Mouse (Mus musculus) forebrain, embryonic 11.5 days (tissue): ENCODE measurements at regions not wholly inside any gene's neighbourhood (a gene's known extent, or its start where the extent isn't known, plus 50 kb on each side); places are given as distances from the start of the nearest gene placed in this dataset.
A peak's percentile ranks its signal among the peaks of the same experiment; 100 is the strongest.

ENCODE experiments used
- ATAC-seq: fragments of 200-750 bp; cut with Nextera tagmentation; replicated peaks from 2 replicates; pipeline ENCODE4 v1.8.0; 2017; ENCODE audit warnings: moderate TSS enrichment; ENCODE audit not compliant: low FRiP score
- DNase-seq: peaks from one replicate; pipeline ENCODE4 v3.0.0-alpha.2; 2017; ENCODE audit warnings: low spot score
- H3K27ac ChIP-seq: fragments of 300-500 bp; sonication (generic); 2 replicates; pipeline ENCODE4 v1.5.1; 2014; ENCODE audit warnings: low read depth, low read length
- H3K27me3 ChIP-seq: fragments of 300-500 bp; sonication (generic); 2 replicates; pipeline ENCODE4 v1.6.1; 2014; ENCODE audit warnings: mild to moderate bottlenecking, low read length, mixed read lengths; ENCODE audit not compliant: control insufficient read depth, insufficient read depth
- H3K36me3 ChIP-seq: fragments of 300-500 bp; sonication (generic); 2 replicates; pipeline ENCODE4 v1.6.1; 2014; ENCODE audit warnings: mild to moderate bottlenecking, low read length, moderate library complexity, mixed read lengths; ENCODE audit not compliant: control insufficient read depth, insufficient read depth
- H3K4me1 ChIP-seq: fragments of 300-500 bp; sonication (generic); replicated peaks from 2 replicates; pipeline ENCODE4 v1.6.1; 2014; ENCODE audit warnings: low read length, mixed read lengths; ENCODE audit not compliant: control insufficient read depth, insufficient read depth
- H3K4me2 ChIP-seq: fragments of 300-500 bp; sonication (generic); 2 replicates; pipeline ENCODE4 v1.6.1; 2014; ENCODE audit warnings: low read depth, mild to moderate bottlenecking, low read length, moderate library complexity, mixed read lengths; ENCODE audit not compliant: severe bottlenecking
- H3K4me3 ChIP-seq: fragments of 300-500 bp; sonication (generic); 2 replicates; pipeline ENCODE4 v1.5.1; 2014; ENCODE audit warnings: low read depth, low read length
- H3K9ac ChIP-seq: fragments of 300-500 bp; sonication (generic); 2 replicates; pipeline ENCODE4 v1.6.1; 2014; ENCODE audit warnings: low read length
- H3K9me3 ChIP-seq: fragments of 300-500 bp; sonication (generic); 2 replicates; pipeline ENCODE4 v1.6.1; 2016; ENCODE audit warnings: low read length, mixed read lengths; ENCODE audit not compliant: control insufficient read depth
- WGBS: fragments of 180-500 bp; shearing (Covaris S2); extraction: QIAGEN DNeasy Blood & Tissue Kit; methylation state at CpG from one replicate; pipeline ENCODE4 v1.1.7; 2014; 5-methylcytosine and 5-hydroxymethylcytosine counted together

- H3K4me1 ChIP-seq, result no peaks in the 10 kb centered on the region
- DNase-seq (no peak), ATAC-seq (no peak)
- WGBS, result 53% methylated on average over 9 of the region's 9 CpGs
- no peaks in the 10 kb centered on the region for H3K36me3 ChIP-seq
- no peak overlapping the region for H3K27ac ChIP-seq
- H3K4me2 ChIP-seq, result no peak overlapping the region
- H3K4me3 ChIP-seq, result no peak overlapping the region
- H3K9me3 ChIP-seq, result no peaks in the 10 kb centered on the region
- no peak overlapping the region for H3K9ac ChIP-seq
- H3K27me3 ChIP-seq, result no peaks in the 10 kb centered on the region
Measured at GRCm38 (mm10) chr9:47286930-47287722, 242.8 kb upstream of the Cadm1 start.

- no peak overlapping the region for H3K9ac ChIP-seq
- no peak overlapping the region for H3K4me3 ChIP-seq
- no peaks in the 10 kb centered on the region for H3K9me3 ChIP-seq
- DNase-seq, result no peak
- no peaks in the 10 kb centered on the region for H3K27me3 ChIP-seq
- WGBS, result 50% methylated on average over 7 of the region's 7 CpGs
- H3K36me3 ChIP-seq, result no peaks in the 10 kb centered on the region
- no peak for ATAC-seq
- H3K4me1 ChIP-seq, result no peaks in the 10 kb centered on the region
- no peak overlapping the region for H3K27ac ChIP-seq
- H3K4me2 ChIP-seq, result no peak overlapping the region
Measured at GRCm38 (mm10) chr9:47288587-47289199, 241.3 kb upstream of the Cadm1 start.

- WGBS, result 86% methylated on average over 1 of the region's 1 CpGs
- H3K36me3 ChIP-seq, result no peaks in the 10 kb centered on the region
Measured at GRCm38 (mm10) chr9:47300633-47301032, 229.3 kb upstream of the Cadm1 start.

GRCm38 (mm10) chr9:47307125-47307751 is 222.7 kb upstream of the Cadm1 start:
- ATAC-seq, result no peak
- H3K27ac ChIP-seq, result no peak overlapping the region
- WGBS, result 74% methylated on average over 7 of the region's 7 CpGs

More at GRCm38 (mm10) chr9:47300633-47301032, 229.3 kb upstream of the Cadm1 start:
- Histone ChIP-seq H3K9ac (no peak overlapping the region), H3K27me3 (no peaks in the 10 kb centered on the region), H3K4me2 (no peak overlapping the region), H3K27ac (no peak overlapping the region), H3K4me1 (no peaks in the 10 kb centered on the region), H3K4me3 (no peak overlapping the region), H3K9me3 (no peaks in the 10 kb centered on the region)
- no peak for ATAC-seq
- DNase-seq, result no peak

GRCm38 (mm10) chr9:47307752-47308500 is 222.0 kb upstream of the Cadm1 start:
- H3K4me1 ChIP-seq, result no peaks in the 10 kb centered on the region; the same call in 1 of the 2 replicates
- H3K9me3 ChIP-seq, result no peaks in the 10 kb centered on the region
- H3K4me2 ChIP-seq, result no peak overlapping the region
- no peaks in the 10 kb centered on the region for H3K36me3 ChIP-seq
- no peak overlapping the region for H3K9ac ChIP-seq
- peak; percentile 56 for DNase-seq
- no peak overlapping the region for H3K27ac ChIP-seq
- 38% methylated on average over 17 of the region's 17 CpGs for WGBS
- no peaks in the 10 kb centered on the region for H3K27me3 ChIP-seq
- no peak for ATAC-seq
- no peak overlapping the region for H3K4me3 ChIP-seq

More at GRCm38 (mm10) chr9:47307125-47307751, 222.7 kb upstream of the Cadm1 start:
- Histone ChIP-seq H3K4me3 (no peak overlapping the region), H3K4me2 (no peak overlapping the region), H3K27me3 (no peaks in the 10 kb centered on the region), H3K4me1 (no peaks in the 10 kb centered on the region; the same call in 1 of the 2 replicates), H3K9ac (no peak overlapping the region), H3K36me3 (no peaks in the 10 kb centered on the region), H3K9me3 (no peaks in the 10 kb centered on the region)
- DNase-seq, result no peak

GRCm38 (mm10) chr9:47313433-47313832 is 216.5 kb upstream of the Cadm1 start:
- no peaks in the 10 kb centered on the region for H3K9me3 ChIP-seq
- no peaks in the 10 kb centered on the region for H3K36me3 ChIP-seq
- no peak overlapping the region for H3K27ac ChIP-seq
- no peaks in the 10 kb centered on the region for H3K4me1 ChIP-seq
- H3K4me3 ChIP-seq, result no peak overlapping the region
- H3K27me3 ChIP-seq, result no peaks in the 10 kb centered on the region
- no peak overlapping the region for H3K4me2 ChIP-seq
- no peak overlapping the region for H3K9ac ChIP-seq
- WGBS, result 91% methylated on average over 4 of the region's 4 CpGs
- ATAC-seq (no peak), DNase-seq (no peak)

- Histone ChIP-seq H3K9ac (no peak overlapping the region), H3K4me3 (no peak overlapping the region), H3K36me3 (no peaks in the 10 kb centered on the region), H3K4me2 (no peak overlapping the region), H3K27ac (no peak overlapping the region), H3K27me3 (no peaks in the 10 kb centered on the region), H3K4me1 (no peaks in the 10 kb centered on the region), H3K9me3 (no peaks in the 10 kb centered on the region)
- DNase-seq (no peak), ATAC-seq (no peak)
- WGBS, result 92% methylated on average over 1 of the region's 1 CpGs
Measured at GRCm38 (mm10) chr9:47314236-47314635, 215.7 kb upstream of the Cadm1 start.

GRCm38 (mm10) chr9:47320345-47320744 is 209.6 kb upstream of the Cadm1 start:
- Histone ChIP-seq H3K4me2 (no peak overlapping the region), H3K9me3 (no peaks in the 10 kb centered on the region), H3K9ac (no peak overlapping the region), H3K36me3 (no peaks in the 10 kb centered on the region), H3K4me1 (0 out of 2 replicates have a peak, but pooled peaks cover 2% of the 10 kb centered on the region), H3K27ac (no peak overlapping the region), H3K27me3 (no peaks in the 10 kb centered on the region), H3K4me3 (no peak overlapping the region)
- ATAC-seq (no peak), DNase-seq (no peak)
- 92% methylated on average over 1 of the region's 1 CpGs for WGBS
